Mouse (Mus musculus): ENCODE results near the gene B130006D01Rik. TPM values are rescaled to one million over a fixed set of nuclear protein-coding genes. Genes with fewer than 3 reads are reported as not detected.
A peak's percentile ranks its signal among the peaks of the same experiment; 100 is the strongest.

B130006D01Rik gene
- total RNA-seq, 2 experiments from 2014 or later, result 0.15 to 0.28 TPM

- DNase-seq, result peak in 1 of 2 experiments; percentile 66
Measured at GRCm38 (mm10) chr11:95770720-95771364, 47.5 kb downstream of the B130006D01Rik start.

GRCm38 (mm10) chr11:95771665-95772064 is 48.3 kb downstream of the B130006D01Rik start:
- DNase-seq, result no peak

GRCm38 (mm10) chr11:95773264-95773663 is 49.9 kb downstream of the B130006D01Rik start:
- DNase-seq, result peak in 1 of 2 experiments; percentile 29

Other genes starting within 250 kb of the B130006D01Rik start
- gene Nxph3, start 209.0 kb upstream of the B130006D01Rik start, total RNA-seq (2021), result under 1 TPM; 0.47 to 0.64 TPM
- under 1 TPM; 0.37 to 0.64 TPM for gene Ngfr, start 135.9 kb upstream of the B130006D01Rik start, total RNA-seq (2021)
- gene Phb, start 56.6 kb upstream of the B130006D01Rik start, total RNA-seq (2021), result 100 to 1,000 TPM; 428 to 436 TPM
- gene Zfp652, start 10.9 kb upstream of the B130006D01Rik start, total RNA-seq (2021), result 10 to 100 TPM; 49.4 to 52.2 TPM
- 100 to 1,000 TPM; 165 to 174 TPM for gene Phospho1, start 100.9 kb downstream of the B130006D01Rik start, total RNA-seq (2021)
- 10 to 100 TPM; 19.2 to 22.1 TPM for gene Gngt2, start 113.6 kb downstream of the B130006D01Rik start, total RNA-seq (2021)
- 1 to 10 TPM; 9.2 to 9.9 TPM for gene Abi3, start 118.9 kb downstream of the B130006D01Rik start, total RNA-seq (2021)
- gene B4galnt2, start 191.3 kb downstream of the B130006D01Rik start, total RNA-seq (2021), result not detected